Mouse (Mus musculus): ENCODE data around the gene Pls3. TPM values are rescaled to one million over a fixed set of nuclear protein-coding genes. Genes with fewer than 3 reads are reported as not detected.

Pls3 gene
- polyA plus RNA-seq, 1 experiment from 2014 or later, result 82.2 TPM

- H3K9me3 ChIP-seq (ENCODE audit: control insufficient read depth, low read depth, low read length), result no peaks in the 10 kb centered on the region
- no peak overlapping the region for H3K9ac ChIP-seq (replicated peaks; ENCODE audit: low read depth, low read length)
- H3K4me3 ChIP-seq (ENCODE audit: low read depth, low read length), result no peak overlapping the region
- WGBS, result 55% methylated on average over 1 of the region's 1 CpGs
- no peaks in the 10 kb centered on the region for H3K36me3 ChIP-seq (ENCODE audit: control insufficient read depth, insufficient read depth, low read length)
- no peak for ATAC-seq (ENCODE audit: insufficient number of reproducible peaks, insufficient read depth, low FRiP score, low read depth)
- no peak overlapping the region for H3K4me2 ChIP-seq (replicated peaks; ENCODE audit: low read depth, low read length)
- no peaks in the 10 kb centered on the region for H3K4me1 ChIP-seq (ENCODE audit: control insufficient read depth, insufficient read depth, low read length)
- no peaks in the 10 kb centered on the region for H3K27me3 ChIP-seq (ENCODE audit: control insufficient read depth, insufficient read depth, low read length)
- no peak overlapping the region for H3K27ac ChIP-seq (ENCODE audit: low read length)
Measured at GRCm38 (mm10) chrX:75818647-75819271, 56.2 kb downstream of the Pls3 start.

GRCm38 (mm10) chrX:75814958-75815357 lies 60.0 kb downstream of the Pls3 start:
- H3K27me3 ChIP-seq (ENCODE audit: control insufficient read depth, insufficient read depth, low read length), result no peaks in the 10 kb centered on the region
- H3K4me1 ChIP-seq (ENCODE audit: control insufficient read depth, insufficient read depth, low read length), result no peaks in the 10 kb centered on the region
- H3K9me3 ChIP-seq (ENCODE audit: control insufficient read depth, low read depth, low read length), result no peaks in the 10 kb centered on the region
- no peak overlapping the region for H3K27ac ChIP-seq (ENCODE audit: low read length)
- ATAC-seq (ENCODE audit: insufficient number of reproducible peaks, insufficient read depth, low FRiP score, low read depth), result no peak
- no peak overlapping the region for H3K4me2 ChIP-seq (replicated peaks; ENCODE audit: low read depth, low read length)
- H3K9ac ChIP-seq (replicated peaks; ENCODE audit: low read depth, low read length), result no peak overlapping the region
- H3K4me3 ChIP-seq (ENCODE audit: low read depth, low read length), result no peak overlapping the region
- no peaks in the 10 kb centered on the region for H3K36me3 ChIP-seq (ENCODE audit: control insufficient read depth, insufficient read depth, low read length)
- whole genome bisulfite sequencing, result 76% methylated on average over 2 of the region's 2 CpGs

GRCm38 (mm10) chrX:75814123-75814522 lies 60.9 kb downstream of the Pls3 start:
- no peaks in the 10 kb centered on the region for H3K36me3 ChIP-seq (ENCODE audit: control insufficient read depth, insufficient read depth, low read length)
- no peak overlapping the region for H3K9ac ChIP-seq (replicated peaks; ENCODE audit: low read depth, low read length)
- ATAC-seq (ENCODE audit: insufficient number of reproducible peaks, insufficient read depth, low FRiP score, low read depth), result no peak
- no peak overlapping the region for H3K4me2 ChIP-seq (replicated peaks; ENCODE audit: low read depth, low read length)
- no peaks in the 10 kb centered on the region for H3K4me1 ChIP-seq (ENCODE audit: control insufficient read depth, insufficient read depth, low read length)
- no peaks in the 10 kb centered on the region for H3K9me3 ChIP-seq (ENCODE audit: control insufficient read depth, low read depth, low read length)
- no peak overlapping the region for H3K4me3 ChIP-seq (ENCODE audit: low read depth, low read length)
- 78% methylated on average over 4 of the region's 4 CpGs for WGBS
- no peak overlapping the region for H3K27ac ChIP-seq (ENCODE audit: low read length)
- no peaks in the 10 kb centered on the region for H3K27me3 ChIP-seq (ENCODE audit: control insufficient read depth, insufficient read depth, low read length)

- ATAC-seq (ENCODE audit: insufficient number of reproducible peaks, insufficient read depth, low FRiP score, low read depth), result no peak
- no peaks in the 10 kb centered on the region for H3K4me1 ChIP-seq (ENCODE audit: control insufficient read depth, insufficient read depth, low read length)
- H3K27me3 ChIP-seq (ENCODE audit: control insufficient read depth, insufficient read depth, low read length), result no peaks in the 10 kb centered on the region
- H3K4me2 ChIP-seq (replicated peaks; ENCODE audit: low read depth, low read length), result no peak overlapping the region
- 34% methylated on average over 4 of the region's 4 CpGs for WGBS
- no peaks in the 10 kb centered on the region; the same call in 1 of the 2 replicates for H3K36me3 ChIP-seq (ENCODE audit: control insufficient read depth, insufficient read depth, low read length)
- no peak overlapping the region for H3K9ac ChIP-seq (replicated peaks; ENCODE audit: low read depth, low read length)
- H3K9me3 ChIP-seq (ENCODE audit: control insufficient read depth, low read depth, low read length), result no peaks in the 10 kb centered on the region
- H3K4me3 ChIP-seq (ENCODE audit: low read depth, low read length), result no peak overlapping the region
- no peak overlapping the region for H3K27ac ChIP-seq (ENCODE audit: low read length)
Measured at GRCm38 (mm10) chrX:75796583-75796982, 78.4 kb downstream of the Pls3 start.

- Histone ChIP-seq H3K4me1 (ENCODE audit: control insufficient read depth, insufficient read depth, low read length) (no peaks in the 10 kb centered on the region), H3K4me3 (ENCODE audit: low read depth, low read length) (no peak overlapping the region), H3K9me3 (ENCODE audit: control insufficient read depth, low read depth, low read length) (no peaks in the 10 kb centered on the region), H3K4me2 (replicated peaks; ENCODE audit: low read depth, low read length) (no peak overlapping the region), H3K36me3 (ENCODE audit: control insufficient read depth, insufficient read depth, low read length) (no peaks in the 10 kb centered on the region), H3K27me3 (ENCODE audit: control insufficient read depth, insufficient read depth, low read length) (no peaks in the 10 kb centered on the region), H3K9ac (replicated peaks; ENCODE audit: low read depth, low read length) (no peak overlapping the region), H3K27ac (ENCODE audit: low read length) (no peak overlapping the region)
- WGBS, result 76% methylated on average over 4 of the region's 4 CpGs
- no peak for ATAC-seq (ENCODE audit: insufficient number of reproducible peaks, insufficient read depth, low FRiP score, low read depth)
Measured at GRCm38 (mm10) chrX:75779796-75780195, 95.2 kb downstream of the Pls3 start.

GRCm38 (mm10) chrX:75777461-75777860 lies 97.5 kb downstream of the Pls3 start:
- H3K27me3 ChIP-seq (ENCODE audit: control insufficient read depth, insufficient read depth, low read length), result no peaks in the 10 kb centered on the region
- no peak overlapping the region for H3K27ac ChIP-seq (ENCODE audit: low read length)
- no peaks in the 10 kb centered on the region for H3K36me3 ChIP-seq (ENCODE audit: control insufficient read depth, insufficient read depth, low read length)
- no peak for ATAC-seq (ENCODE audit: insufficient number of reproducible peaks, insufficient read depth, low FRiP score, low read depth)
- no peaks in the 10 kb centered on the region for H3K9me3 ChIP-seq (ENCODE audit: control insufficient read depth, low read depth, low read length)
- WGBS, result 77% methylated on average over 2 of the region's 2 CpGs
- no peak overlapping the region for H3K9ac ChIP-seq (replicated peaks; ENCODE audit: low read depth, low read length)
- no peak overlapping the region for H3K4me2 ChIP-seq (replicated peaks; ENCODE audit: low read depth, low read length)
- no peaks in the 10 kb centered on the region for H3K4me1 ChIP-seq (ENCODE audit: control insufficient read depth, insufficient read depth, low read length)
- no peak overlapping the region for H3K4me3 ChIP-seq (ENCODE audit: low read depth, low read length)

- Histone ChIP-seq H3K9ac (replicated peaks; ENCODE audit: low read depth, low read length) (peak overlapping the region; percentile 12; the same call in 1 of the 2 replicates), H3K9me3 (ENCODE audit: control insufficient read depth, low read depth, low read length) (no peaks in the 10 kb centered on the region), H3K4me1 (ENCODE audit: control insufficient read depth, insufficient read depth, low read length) (no peaks in the 10 kb centered on the region), H3K4me2 (replicated peaks; ENCODE audit: low read depth, low read length) (peak overlapping the region; percentile 52), H3K4me3 (ENCODE audit: low read depth, low read length) (peak overlapping the region; percentile 46), H3K27ac (ENCODE audit: low read length) (peak overlapping the region; percentile 88), H3K36me3 (ENCODE audit: control insufficient read depth, insufficient read depth, low read length) (no peaks in the 10 kb centered on the region), H3K27me3 (ENCODE audit: control insufficient read depth, insufficient read depth, low read length) (no peaks in the 10 kb centered on the region)
- WGBS, result 36% methylated on average over 7 of the region's 7 CpGs
- ATAC-seq (ENCODE audit: insufficient number of reproducible peaks, insufficient read depth, low FRiP score, low read depth), result no peak
Measured at GRCm38 (mm10) chrX:75764794-75765328, 110.1 kb downstream of the Pls3 start.

- WGBS, result 13% methylated on average over 19 of the region's 19 CpGs
- no peaks in the 10 kb centered on the region for H3K27me3 ChIP-seq (ENCODE audit: control insufficient read depth, insufficient read depth, low read length)
- H3K4me3 ChIP-seq (ENCODE audit: low read depth, low read length), result peak overlapping the region; percentile 46
- peak overlapping the region; percentile 12 for H3K9ac ChIP-seq (replicated peaks; ENCODE audit: low read depth, low read length)
- no peaks in the 10 kb centered on the region for H3K4me1 ChIP-seq (ENCODE audit: control insufficient read depth, insufficient read depth, low read length)
- H3K27ac ChIP-seq (ENCODE audit: low read length), result peak overlapping the region; percentile 88
- no peaks in the 10 kb centered on the region for H3K9me3 ChIP-seq (ENCODE audit: control insufficient read depth, low read depth, low read length)
- ATAC-seq (ENCODE audit: insufficient number of reproducible peaks, insufficient read depth, low FRiP score, low read depth), result peak; percentile 91
- no peaks in the 10 kb centered on the region for H3K36me3 ChIP-seq (ENCODE audit: control insufficient read depth, insufficient read depth, low read length)
- H3K4me2 ChIP-seq (replicated peaks; ENCODE audit: low read depth, low read length), result peak overlapping the region; percentile 52
Measured at GRCm38 (mm10) chrX:75764135-75764793, 110.7 kb downstream of the Pls3 start.
